Mouse (Mus musculus) kidney, postnatal 25 days (tissue): Measurements from ENCODE around the gene Ppp3r1.
"Not testable (repeated sequence)": the region's sequence is repeated elsewhere in the genome, so short reads cannot be mapped to it uniquely, and the experiment has no call there.

ENCODE experiments used
- DNase-seq, 2 experiments: peaks; one replicate each; pipeline ENCODE4 v3.0.0; 2021; ENCODE audit warnings: mixed read lengths in 2 of 2

The Ppp3r1 gene

GRCm38 (mm10) chr11:17200936-17201335 is 41.9 kb downstream of the Ppp3r1 start:
- DNase-seq: no peak

- DNase-seq: no peak
These were observed 43.4 kb downstream of the Ppp3r1 start for GRCm38 (mm10) chr11:17202481-17202880.

DNA sequence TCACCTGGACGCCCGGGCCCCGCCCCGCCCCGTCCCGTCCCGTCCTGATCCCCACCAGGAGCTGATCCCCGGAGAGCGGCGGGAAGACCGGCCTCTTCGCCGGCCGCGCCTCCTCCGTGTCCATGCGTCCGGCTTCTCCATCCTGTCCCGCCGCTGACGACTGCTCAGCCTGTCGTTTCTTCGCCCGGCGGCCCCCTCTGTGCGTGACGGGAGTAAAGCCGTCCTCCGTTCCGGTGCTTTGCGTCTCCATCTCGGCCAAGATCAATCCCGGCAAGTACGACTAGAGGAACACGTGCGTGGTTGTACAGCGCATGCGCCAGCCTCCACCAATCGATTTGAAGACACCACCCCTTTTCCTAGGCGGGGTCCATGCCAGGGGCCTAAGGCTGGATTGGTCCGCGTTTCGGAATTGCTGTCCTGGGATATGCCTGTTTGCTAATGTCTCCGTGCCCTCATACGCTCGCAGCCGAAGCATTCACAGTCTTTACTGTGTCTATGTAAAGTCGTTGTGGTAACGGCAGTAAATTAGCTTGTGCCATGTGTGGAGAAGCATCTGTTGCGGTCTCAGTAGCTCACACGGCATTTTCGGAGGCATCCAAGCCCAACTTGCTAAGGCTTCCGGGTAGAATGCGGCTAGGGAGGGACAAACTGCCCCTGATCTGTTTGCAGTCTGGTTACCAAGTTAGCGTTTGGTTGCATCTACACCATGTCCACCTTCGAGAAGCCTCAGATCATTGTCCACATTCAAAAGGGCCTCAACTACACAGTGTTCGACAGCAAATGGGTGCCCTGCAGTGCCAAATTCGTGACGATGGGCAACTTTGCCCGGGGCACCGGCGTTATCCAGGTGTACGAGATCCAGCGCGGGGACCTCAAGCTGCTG is 52.4 kb downstream of the Ppp3r1 start, which contains the start of gene Pno1:
Gene Pno1 (minus strand): TSS at position 311 of the 883 bp plus-strand sequence.
- DNase-seq: peak; percentile 98 to 99

GRCm38 (mm10) chr11:17212141-17212495 is 53.1 kb downstream of the Ppp3r1 start:
- DNase-seq: no peak

- DNase-seq: no peak
These were observed 53.9 kb downstream of the Ppp3r1 start for GRCm38 (mm10) chr11:17212903-17213509.

DNA sequence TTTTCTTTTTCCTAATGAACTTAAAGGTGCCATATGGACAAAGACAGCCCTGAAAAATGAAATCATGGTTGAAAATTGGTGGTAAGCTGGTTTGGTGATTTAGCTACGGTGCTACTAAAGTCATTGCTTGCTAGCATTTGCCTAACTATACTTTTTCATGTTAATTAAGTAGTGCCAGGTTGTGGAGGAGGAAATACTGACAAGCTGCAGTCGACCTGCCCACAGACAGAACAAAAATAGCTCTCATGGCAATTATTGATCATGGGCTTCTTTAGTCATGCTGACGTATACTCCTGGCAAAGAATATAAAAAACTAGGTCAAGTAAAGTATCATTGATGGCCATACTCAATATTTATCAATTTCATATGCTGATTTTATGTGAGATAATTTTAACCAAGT is 56.4 kb downstream of the Ppp3r1 start:
- DNase-seq: no peak

DNA sequence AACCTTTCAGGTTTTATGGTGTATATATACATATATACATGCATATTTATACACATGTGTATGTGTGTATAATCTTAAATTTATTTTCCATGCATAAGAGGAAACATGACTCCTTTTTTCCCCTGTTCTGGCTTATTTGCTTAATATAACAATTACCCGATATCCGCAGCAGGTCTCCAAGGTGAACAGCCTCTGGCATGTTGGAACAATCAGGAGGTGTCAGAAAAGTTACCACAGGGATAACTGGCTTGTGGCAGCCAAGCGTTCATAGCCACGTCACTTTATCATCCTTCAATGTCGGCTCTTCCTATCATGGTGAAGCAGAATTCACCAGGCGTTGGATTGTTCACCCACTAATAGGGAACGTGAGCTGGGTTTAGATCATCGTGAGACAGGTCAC is 62.1 kb downstream of the Ppp3r1 start:
- no peak for DNase-seq

DNA sequence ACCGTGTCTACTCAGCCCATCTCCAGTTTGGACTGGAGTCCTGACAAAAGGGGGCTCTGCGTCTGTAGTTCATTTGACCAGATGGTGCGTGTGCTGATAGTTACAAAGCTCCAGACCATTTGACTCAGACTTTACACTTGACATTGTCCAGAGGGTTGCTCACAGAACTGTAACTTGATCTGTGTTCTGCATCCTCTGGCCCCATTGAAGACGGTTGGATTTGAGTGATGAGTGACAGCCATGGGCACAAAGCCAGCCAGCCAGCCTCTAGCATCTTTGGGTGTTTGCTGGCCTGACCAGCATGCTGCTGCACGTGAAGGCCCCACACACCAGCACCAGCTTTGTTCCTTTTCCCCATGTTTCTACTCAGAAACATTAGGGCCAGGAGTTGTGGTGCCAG is 73.7 kb downstream of the Ppp3r1 start:
- DNase-seq: no peak

- DNase-seq: no peak
These were observed 77.5 kb downstream of the Ppp3r1 start for GRCm38 (mm10) chr11:17236449-17237037.

DNA sequence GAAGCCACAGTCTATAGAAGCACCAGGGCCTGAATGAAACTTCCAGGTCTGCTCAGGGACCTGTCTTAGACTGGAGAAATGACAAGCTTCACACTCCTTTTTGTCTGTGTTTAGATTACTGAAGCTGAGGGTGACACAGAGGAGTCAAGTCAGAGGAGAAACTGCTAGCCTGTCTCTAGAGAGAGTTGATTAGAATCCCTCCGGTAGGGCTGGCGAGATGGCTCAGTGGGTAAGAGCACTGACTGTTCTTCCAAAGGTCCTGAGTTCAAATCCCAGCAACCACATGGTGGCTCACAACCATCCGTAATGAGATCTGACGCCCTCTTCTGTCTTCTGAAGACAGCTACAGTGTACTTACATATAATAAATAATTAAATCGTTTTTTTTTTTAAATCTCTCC is 79.5 kb downstream of the Ppp3r1 start:
- not testable (repeated sequence) for DNase-seq

DNA sequence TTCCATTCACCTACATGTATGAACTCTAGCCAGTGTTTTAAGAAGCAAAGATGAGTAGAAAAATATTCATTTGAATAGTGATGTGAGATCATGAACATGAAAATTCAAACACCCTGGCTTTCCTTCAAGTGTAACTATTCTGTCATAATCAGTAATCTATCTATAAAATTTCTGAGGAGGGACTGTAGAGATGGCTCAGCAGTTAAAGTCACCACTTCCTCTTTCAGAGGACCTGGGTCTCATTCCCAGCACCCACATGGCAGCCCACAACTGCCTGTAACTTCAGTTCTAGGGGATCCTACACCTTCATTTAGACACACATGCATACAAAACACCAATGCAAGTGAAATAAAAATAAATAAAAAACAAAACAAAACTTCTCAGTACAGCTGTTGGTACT is 89.7 kb downstream of the Ppp3r1 start:
- DNase-seq: no peak
